Mouse (Mus musculus) forebrain, embryonic 16.5 days (tissue): ENCODE results near the gene Itgae. TPM values are rescaled to one million over a fixed set of nuclear protein-coding genes. Genes with fewer than 3 reads are reported as not detected.

Source experiments
- ATAC-seq: fragments of 200-750 bp; cut with Nextera tagmentation; 2 replicates; pipeline ENCODE4 v1.8.0; 2017; ENCODE audit warnings: mild to moderate bottlenecking, moderate library complexity
- H3K27ac ChIP-seq: fragments of 300-500 bp; sonication (generic); 2 replicates; pipeline ENCODE4 v1.5.1; 2014; ENCODE audit warnings: low read length, control low read depth
- H3K27me3 ChIP-seq: fragments of 300-500 bp; sonication (generic); replicated peaks from 2 replicates; pipeline ENCODE4 v1.6.1; 2014; ENCODE audit warnings: low read length; ENCODE audit not compliant: control insufficient read depth, insufficient read depth
- H3K36me3 ChIP-seq: fragments of 300-500 bp; sonication (generic); 2 replicates; pipeline ENCODE4 v1.6.1; 2014; ENCODE audit not compliant: control insufficient read depth, insufficient read depth
- H3K4me1 ChIP-seq: fragments of 300-500 bp; sonication (generic); replicated peaks from 2 replicates; pipeline ENCODE4 v1.6.1; 2014; ENCODE audit warnings: low read length; ENCODE audit not compliant: control insufficient read depth, insufficient read depth
- H3K4me2 ChIP-seq: fragments of 300-500 bp; sonication (generic); 2 replicates; pipeline ENCODE4 v1.6.1; 2014; ENCODE audit warnings: mild to moderate bottlenecking, low read length, control low read depth
- H3K4me3 ChIP-seq: fragments of 300-500 bp; sonication (generic); replicated peaks from 2 replicates; pipeline ENCODE4 v1.5.1; 2014; ENCODE audit warnings: mild to moderate bottlenecking, low read length, control low read depth
- H3K9ac ChIP-seq: fragments of 300-500 bp; sonication (generic); replicated peaks from 2 replicates; pipeline ENCODE4 v1.6.1; 2014; ENCODE audit warnings: low read depth, low read length, control low read depth
- H3K9me3 ChIP-seq: fragments of 300-500 bp; sonication (generic); 2 replicates; pipeline ENCODE4 v1.6.1; 2016; ENCODE audit warnings: low read length; ENCODE audit not compliant: control insufficient read depth
- WGBS: fragments of 180-500 bp; shearing (Covaris S2); extraction: QIAGEN DNeasy Blood & Tissue Kit; methylation state at CpG from one replicate; pipeline ENCODE4 v1.1.7; 2014; 5-methylcytosine and 5-hydroxymethylcytosine counted together
- polyA plus RNA-seq: library from polyadenylated mRNA; unstranded; fragments of >200 nt; fragmentation: Nextera tagmentation; extraction: Ambion mirVana; gene quantifications from 2 replicates; pipeline ENCODE4 v1.2.1, GENCODE M21; 2015

Itgae gene
- polyA plus RNA-seq, 1 experiment from 2014 or later, result 0.14 TPM

GRCm38 (mm10) chr11:73134222-73134621 is 43.8 kb downstream of the Itgae start:
- no peak for ATAC-seq
- Histone ChIP-seq H3K9me3 (no peaks in the 10 kb centered on the region), H3K4me2 (no peak overlapping the region), H3K9ac (no peak overlapping the region), H3K36me3 (no peaks in the 10 kb centered on the region), H3K27me3 (no peaks in the 10 kb centered on the region), H3K27ac (no peak overlapping the region), H3K4me3 (no peak overlapping the region), H3K4me1 (peaks cover 12% of the 10 kb centered on the region)
- 92% methylated on average over 5 of the region's 5 CpGs for WGBS

GRCm38 (mm10) chr11:73136587-73136986 is 46.2 kb downstream of the Itgae start:
- H3K9ac ChIP-seq, result no peak overlapping the region
- no peaks in the 10 kb centered on the region for H3K36me3 ChIP-seq
- WGBS, result 79% methylated on average over 6 of the region's 6 CpGs
- no peaks in the 10 kb centered on the region for H3K9me3 ChIP-seq
- H3K27me3 ChIP-seq, result no peaks in the 10 kb centered on the region
- ATAC-seq, result no peak
- no peak overlapping the region for H3K27ac ChIP-seq
- H3K4me2 ChIP-seq, result peak overlapping the region; percentile 87
- H3K4me3 ChIP-seq, result peak overlapping the region; percentile 79
- peaks cover 12% of the 10 kb centered on the region for H3K4me1 ChIP-seq

GRCm38 (mm10) chr11:73137116-73137515 is 46.7 kb downstream of the Itgae start:
- ATAC-seq, result no peak
- Histone ChIP-seq H3K4me3 (peak overlapping the region; percentile 79), H3K4me2 (peak overlapping the region; percentile 87), H3K9ac (peak overlapping the region; percentile 71; the same call in 1 of the 2 replicates), H3K36me3 (no peaks in the 10 kb centered on the region), H3K4me1 (peaks cover 12% of the 10 kb centered on the region), H3K27me3 (no peaks in the 10 kb centered on the region), H3K9me3 (no peaks in the 10 kb centered on the region), H3K27ac (no peak overlapping the region)
- WGBS, result 26% methylated on average over 11 of the region's 11 CpGs

GRCm38 (mm10) chr11:73137591-73138501 is 47.5 kb downstream of the Itgae start, which contains the start of gene Haspin:
TSS of gene Haspin (minus strand) at chr11:73138294.
- H3K4me1 ChIP-seq, result peaks cover 12% of the 10 kb centered on the region
- WGBS, result under 1% methylated on average over 84 of the region's 84 CpGs
- peak; percentile 98 for ATAC-seq
- no peak within 1 kb of the TSS for H3K27ac ChIP-seq
- H3K36me3 ChIP-seq, result no peaks in the 10 kb centered on the region
- H3K9ac ChIP-seq, result peak within 1 kb of the TSS; percentile 71
- peak within 1 kb of the TSS; percentile 87 for H3K4me2 ChIP-seq
- peak within 1 kb of the TSS; percentile 79 for H3K4me3 ChIP-seq
- H3K9me3 ChIP-seq, result no peaks in the 10 kb centered on the region
- H3K27me3 ChIP-seq, result no peaks in the 10 kb centered on the region

GRCm38 (mm10) chr11:73144261-73144681 is 53.9 kb downstream of the Itgae start:
- no peak for ATAC-seq
- Histone ChIP-seq H3K4me3 (no peak overlapping the region), H3K27me3 (no peaks in the 10 kb centered on the region), H3K4me2 (no peak overlapping the region), H3K9me3 (no peaks in the 10 kb centered on the region), H3K9ac (no peak overlapping the region), H3K4me1 (no peaks in the 10 kb centered on the region), H3K27ac (no peak overlapping the region), H3K36me3 (no peaks in the 10 kb centered on the region)
- WGBS, result 67% methylated on average over 1 of the region's 1 CpGs

- no peaks in the 10 kb centered on the region for H3K36me3 ChIP-seq
- H3K9ac ChIP-seq, result no peak overlapping the region
- no peak overlapping the region for H3K4me2 ChIP-seq
- H3K27ac ChIP-seq, result no peak overlapping the region
- no peaks in the 10 kb centered on the region for H3K4me1 ChIP-seq
- no peaks in the 10 kb centered on the region for H3K27me3 ChIP-seq
- WGBS, result 51% methylated on average over 10 of the region's 11 CpGs
- H3K9me3 ChIP-seq, result no peaks in the 10 kb centered on the region
- no peak for ATAC-seq
- H3K4me3 ChIP-seq, result no peak overlapping the region
Measured at GRCm38 (mm10) chr11:73146026-73146974, 55.9 kb downstream of the Itgae start.

- no peak overlapping the region for H3K9ac ChIP-seq
Measured at GRCm38 (mm10) chr11:73146975-73147365, 56.6 kb downstream of the Itgae start.

GRCm38 (mm10) chr11:73148209-73148608 is 57.8 kb downstream of the Itgae start:
- ATAC-seq, result no peak
- 70% methylated on average over 9 of the region's 9 CpGs for WGBS
- H3K4me1 ChIP-seq, result no peaks in the 10 kb centered on the region

More at GRCm38 (mm10) chr11:73146975-73147365, 56.6 kb downstream of the Itgae start:
- H3K9me3 ChIP-seq, result no peaks in the 10 kb centered on the region
- no peak for ATAC-seq
- no peak overlapping the region for H3K27ac ChIP-seq
- WGBS, result 48% methylated on average over 7 of the region's 7 CpGs
- no peaks in the 10 kb centered on the region for H3K27me3 ChIP-seq
- H3K4me2 ChIP-seq, result no peak overlapping the region
- H3K36me3 ChIP-seq, result no peaks in the 10 kb centered on the region
- no peak overlapping the region for H3K4me3 ChIP-seq
- H3K4me1 ChIP-seq, result no peaks in the 10 kb centered on the region

GRCm38 (mm10) chr11:73155071-73155470 is 64.7 kb downstream of the Itgae start:
- H3K4me3 ChIP-seq, result no peak overlapping the region
- H3K9ac ChIP-seq, result no peak overlapping the region
- 0 out of 2 replicates have a peak, but pooled peaks cover under 1% of the 10 kb centered on the region for H3K4me1 ChIP-seq
- no peak overlapping the region for H3K27ac ChIP-seq
- 51% methylated on average over 6 of the region's 6 CpGs for WGBS
- no peaks in the 10 kb centered on the region for H3K9me3 ChIP-seq
- H3K36me3 ChIP-seq, result no peaks in the 10 kb centered on the region
- ATAC-seq, result peak; percentile 50
- H3K4me2 ChIP-seq, result no peak overlapping the region
- H3K27me3 ChIP-seq, result peaks cover 9% of the 10 kb centered on the region; the same call in 1 of the 2 replicates

More at GRCm38 (mm10) chr11:73148209-73148608, 57.8 kb downstream of the Itgae start:
- Histone ChIP-seq H3K27ac (no peak overlapping the region), H3K4me2 (no peak overlapping the region), H3K27me3 (no peaks in the 10 kb centered on the region), H3K36me3 (no peaks in the 10 kb centered on the region), H3K9me3 (no peaks in the 10 kb centered on the region), H3K4me3 (no peak overlapping the region), H3K9ac (no peak overlapping the region)
